Mouse (Mus musculus): ENCODE data around the gene Sec14l2.

- TF ChIP-seq CTCF (IDR thresholded peaks at IDR 0.05; ENCODE audit: insufficient read depth, low read length) (no peak), POLR2A (IDR thresholded peaks at IDR 0.05; ENCODE audit: borderline replicate concordance, extremely low read depth, low read depth, low read length) (no peak)
Observed at GRCm38 (mm10) chr11:4047766-4048165, 75.4 kb downstream of the Sec14l2 start.
